Mouse (Mus musculus): Measurements from ENCODE around the gene Slc9a9. TPM values are rescaled to one million over a fixed set of nuclear protein-coding genes. Genes with fewer than 3 reads are reported as not detected.

Slc9a9 gene
- polyA plus RNA-seq, 1 experiment from 2014 or later, result 8.6 TPM

DNA sequence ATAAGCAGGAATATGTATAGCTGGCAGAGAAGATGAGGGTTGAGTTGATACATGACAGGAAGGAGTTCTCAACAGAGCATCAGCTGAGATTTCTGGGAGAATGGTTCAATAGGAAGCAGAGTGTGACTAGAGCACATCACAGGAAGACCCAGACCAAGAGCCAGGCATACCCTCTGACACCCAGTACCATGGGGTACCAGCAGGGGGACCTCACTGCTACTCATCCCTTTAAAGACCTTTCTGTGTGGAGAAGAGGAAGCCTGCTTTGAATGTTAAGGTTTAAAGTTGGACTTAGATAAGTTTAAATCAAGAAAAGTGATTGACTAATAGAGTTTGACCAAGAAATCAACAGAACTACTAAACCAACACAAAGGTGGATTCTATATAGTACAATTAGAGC lies 257.4 kb downstream of the Slc9a9 start:
- Histone ChIP-seq H3K4me2 (replicated peaks) (no peak overlapping the region), H3K36me3 (no peaks in the 10 kb centered on the region), H3K9me3 (no peaks in the 10 kb centered on the region), H3K9ac (no peak overlapping the region), H3K4me1 (no peaks in the 10 kb centered on the region), H3K4me3 (no peak overlapping the region), H3K27me3 (replicated peaks) (no peaks in the 10 kb centered on the region), H3K27ac (no peak overlapping the region)
- no peak for ATAC-seq (ENCODE audit: low FRiP score, low read depth)

DNA sequence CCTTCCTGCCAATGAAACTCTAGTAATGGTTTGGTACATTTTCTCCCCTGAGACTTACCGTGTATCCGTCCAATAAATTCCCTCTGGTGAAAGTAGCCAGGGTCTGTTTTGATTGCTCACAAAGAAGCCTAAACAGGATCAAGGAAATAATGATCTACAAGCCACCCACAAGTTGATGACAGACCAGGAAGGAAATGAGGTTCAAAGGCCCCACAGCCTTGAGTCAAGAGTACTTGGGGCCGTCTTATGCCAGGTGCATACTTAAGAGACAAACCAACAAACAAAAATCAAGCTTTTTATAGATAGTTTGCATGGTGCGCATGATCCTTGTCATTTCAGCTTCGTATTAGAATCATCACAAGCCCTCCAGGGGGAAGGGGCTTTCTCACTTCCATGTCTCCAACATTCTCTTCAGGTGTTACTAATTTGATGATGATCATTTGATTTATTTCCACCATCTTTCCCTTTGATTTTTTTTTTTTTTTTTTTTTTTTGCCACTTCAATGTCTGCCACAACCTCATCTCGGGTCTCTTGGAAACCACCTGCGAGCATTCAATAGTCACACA lies 275.9 kb downstream of the Slc9a9 start:
- Histone ChIP-seq H3K4me3 (no peak overlapping the region), H3K27ac (no peak overlapping the region), H3K9me3 (no peaks in the 10 kb centered on the region), H3K27me3 (replicated peaks) (no peaks in the 10 kb centered on the region), H3K4me2 (replicated peaks) (no peak overlapping the region), H3K36me3 (no peaks in the 10 kb centered on the region), H3K9ac (no peak overlapping the region), H3K4me1 (no peaks in the 10 kb centered on the region)
- 82% methylated on average over 7 of the region's 7 CpGs for WGBS
- no peak for ATAC-seq (ENCODE audit: low FRiP score, low read depth)

DNA sequence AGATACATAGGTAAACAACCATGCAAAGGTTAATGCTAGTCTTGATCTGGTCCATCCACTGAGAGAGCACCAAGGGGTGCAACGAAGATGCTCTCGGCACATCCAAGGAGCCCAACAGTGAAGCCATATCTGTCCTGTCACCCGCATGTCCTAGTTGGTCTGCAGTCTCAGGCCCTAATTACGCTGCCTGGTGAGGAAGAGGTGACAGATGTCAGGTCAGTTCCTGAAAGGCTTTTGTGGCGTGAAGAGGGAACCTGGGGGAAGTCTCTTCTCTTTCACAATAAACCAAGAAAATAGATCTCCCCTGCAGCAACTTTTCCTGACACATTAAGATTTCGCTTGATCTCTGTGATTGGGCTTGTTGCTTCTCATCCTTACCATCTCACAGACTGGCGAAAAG lies 277.5 kb downstream of the Slc9a9 start:
- Histone ChIP-seq H3K4me1 (no peaks in the 10 kb centered on the region), H3K4me3 (no peak overlapping the region), H3K4me2 (replicated peaks) (no peak overlapping the region), H3K9ac (no peak overlapping the region), H3K27me3 (replicated peaks) (no peaks in the 10 kb centered on the region), H3K9me3 (no peaks in the 10 kb centered on the region), H3K36me3 (no peaks in the 10 kb centered on the region), H3K27ac (no peak overlapping the region)
- WGBS, result 80% methylated on average over 7 of the region's 7 CpGs
- ATAC-seq (ENCODE audit: low FRiP score, low read depth), result no peak

- Histone ChIP-seq H3K4me2 (replicated peaks) (no peak overlapping the region), H3K27ac (no peak overlapping the region), H3K9ac (no peak overlapping the region), H3K36me3 (no peaks in the 10 kb centered on the region), H3K4me1 (no peaks in the 10 kb centered on the region), H3K9me3 (no peaks in the 10 kb centered on the region), H3K4me3 (no peak overlapping the region), H3K27me3 (replicated peaks) (no peaks in the 10 kb centered on the region)
- no peak for ATAC-seq (ENCODE audit: low FRiP score, low read depth)
- whole genome bisulfite sequencing, result 84% methylated on average over 3 of the region's 3 CpGs
Observed at GRCm38 (mm10) chr9:94950676-94951075, 281.0 kb downstream of the Slc9a9 start.

DNA sequence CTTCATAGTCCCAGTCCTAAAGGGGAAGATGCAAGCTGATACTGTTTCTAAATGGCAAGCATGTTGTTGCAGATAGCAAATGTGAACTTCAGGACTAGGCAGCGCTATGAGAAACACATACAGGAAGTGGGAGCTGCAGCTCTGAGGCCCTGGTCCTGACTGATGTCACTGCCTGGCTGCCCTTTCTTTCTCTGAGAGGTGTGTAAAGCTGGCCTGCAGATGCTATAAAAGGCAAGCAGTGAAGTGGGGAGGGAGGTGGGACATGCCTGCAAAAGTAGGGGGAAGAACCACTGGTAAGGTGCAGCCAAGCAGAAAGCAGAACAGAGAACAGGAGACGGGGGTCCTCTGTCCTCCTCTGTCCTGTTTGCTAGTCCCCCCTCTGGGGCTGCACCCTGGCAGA lies 285.9 kb downstream of the Slc9a9 start:
- Histone ChIP-seq H3K36me3 (no peaks in the 10 kb centered on the region), H3K27me3 (replicated peaks) (no peaks in the 10 kb centered on the region), H3K27ac (no peak overlapping the region), H3K4me1 (no peaks in the 10 kb centered on the region), H3K4me2 (replicated peaks) (no peak overlapping the region), H3K9me3 (no peaks in the 10 kb centered on the region), H3K9ac (no peak overlapping the region), H3K4me3 (no peak overlapping the region)
- WGBS, result 62% methylated on average over 2 of the region's 2 CpGs
- ATAC-seq (ENCODE audit: low FRiP score, low read depth), result no peak

GRCm38 (mm10) chr9:94958382-94958781 lies 288.7 kb downstream of the Slc9a9 start:
- H3K27me3 ChIP-seq (replicated peaks), result no peaks in the 10 kb centered on the region
- no peak overlapping the region for H3K27ac ChIP-seq
- WGBS, result 71% methylated on average over 2 of the region's 2 CpGs
- no peak overlapping the region for H3K9ac ChIP-seq
- H3K4me1 ChIP-seq, result no peaks in the 10 kb centered on the region
- no peaks in the 10 kb centered on the region for H3K9me3 ChIP-seq
- H3K4me3 ChIP-seq, result no peak overlapping the region
- no peaks in the 10 kb centered on the region for H3K36me3 ChIP-seq
- no peak for ATAC-seq (ENCODE audit: low FRiP score, low read depth)
- H3K4me2 ChIP-seq (replicated peaks), result no peak overlapping the region

GRCm38 (mm10) chr9:94968596-94969120 lies 298.9 kb downstream of the Slc9a9 start:
- no peaks in the 10 kb centered on the region for H3K9me3 ChIP-seq
- H3K36me3 ChIP-seq, result no peaks in the 10 kb centered on the region
- H3K4me1 ChIP-seq, result no peaks in the 10 kb centered on the region
- H3K9ac ChIP-seq, result no peak overlapping the region
- 71% methylated on average over 5 of the region's 5 CpGs for WGBS
- no peak for ATAC-seq (ENCODE audit: low FRiP score, low read depth)
- H3K4me2 ChIP-seq (replicated peaks), result no peak overlapping the region
- H3K27me3 ChIP-seq (replicated peaks), result no peaks in the 10 kb centered on the region
- no peak overlapping the region for H3K27ac ChIP-seq
- no peak overlapping the region for H3K4me3 ChIP-seq

DNA sequence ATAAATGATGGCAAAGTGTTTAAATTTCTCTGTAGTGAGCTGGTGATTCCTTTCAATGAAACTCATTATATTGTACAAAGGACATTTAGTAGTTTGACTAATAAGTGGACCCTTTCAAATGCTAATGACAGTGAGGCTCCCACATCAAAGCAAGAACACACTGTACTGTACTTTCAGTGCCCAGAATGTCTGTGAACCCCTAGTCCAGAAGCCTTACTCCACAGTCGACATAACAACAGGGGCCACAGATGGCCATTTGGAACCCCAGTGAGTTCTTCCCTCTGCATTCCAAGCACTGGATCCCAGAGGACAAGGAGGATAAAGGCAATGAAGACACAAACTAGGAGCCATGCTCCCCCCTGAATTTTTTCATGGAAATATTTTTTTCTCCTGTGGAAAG lies 299.4 kb downstream of the Slc9a9 start:
- no peak for ATAC-seq (ENCODE audit: low FRiP score, low read depth)
- Histone ChIP-seq H3K4me1 (no peaks in the 10 kb centered on the region), H3K27me3 (replicated peaks) (no peaks in the 10 kb centered on the region), H3K4me3 (no peak overlapping the region), H3K36me3 (no peaks in the 10 kb centered on the region), H3K27ac (no peak overlapping the region), H3K9me3 (no peaks in the 10 kb centered on the region), H3K9ac (no peak overlapping the region), H3K4me2 (replicated peaks) (no peak overlapping the region)
- WGBS, result 25% methylated on average over 1 of the region's 1 CpGs

- no peak for ATAC-seq (ENCODE audit: low FRiP score, low read depth)
- H3K4me3 ChIP-seq, result no peak overlapping the region
- H3K4me2 ChIP-seq (replicated peaks), result no peak overlapping the region
- H3K36me3 ChIP-seq, result no peaks in the 10 kb centered on the region
- no peaks in the 10 kb centered on the region for H3K4me1 ChIP-seq
- no peaks in the 10 kb centered on the region for H3K9me3 ChIP-seq
- no peak overlapping the region for H3K9ac ChIP-seq
- no peak overlapping the region for H3K27ac ChIP-seq
- 73% methylated on average over 2 of the region's 2 CpGs for WGBS
- no peaks in the 10 kb centered on the region for H3K27me3 ChIP-seq (replicated peaks)
Observed at GRCm38 (mm10) chr9:94972021-94972420, 302.3 kb downstream of the Slc9a9 start.

GRCm38 (mm10) chr9:94972693-94973092 lies 303.0 kb downstream of the Slc9a9 start:
- 93% methylated on average over 2 of the region's 2 CpGs for WGBS
- no peak overlapping the region for H3K9ac ChIP-seq
- no peaks in the 10 kb centered on the region for H3K9me3 ChIP-seq
- H3K27me3 ChIP-seq (replicated peaks), result no peaks in the 10 kb centered on the region
- H3K36me3 ChIP-seq, result no peaks in the 10 kb centered on the region
- H3K4me1 ChIP-seq, result no peaks in the 10 kb centered on the region
- no peak overlapping the region for H3K27ac ChIP-seq
- no peak overlapping the region for H3K4me3 ChIP-seq
- no peak overlapping the region for H3K4me2 ChIP-seq (replicated peaks)
- no peak for ATAC-seq (ENCODE audit: low FRiP score, low read depth)

DNA sequence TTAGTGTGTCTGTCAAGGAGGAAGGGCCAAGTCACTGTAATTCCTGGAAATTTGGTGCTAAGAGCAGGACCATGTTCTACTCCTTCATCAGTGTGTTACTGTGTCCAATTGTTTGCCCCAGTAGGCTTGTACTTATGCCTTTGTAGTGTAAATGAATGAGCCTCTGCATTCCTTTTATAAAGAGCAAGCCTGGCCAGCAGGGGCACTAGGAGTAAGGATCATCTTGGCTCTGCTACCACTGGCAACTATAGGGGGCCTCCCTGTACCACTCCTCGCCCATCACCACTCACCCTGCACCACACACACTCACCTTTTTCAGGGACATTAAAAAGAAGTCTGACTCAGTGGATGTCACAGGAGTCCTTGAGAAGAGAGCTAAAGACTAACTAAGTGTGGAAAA lies 306.5 kb downstream of the Slc9a9 start:
- no peaks in the 10 kb centered on the region for H3K4me1 ChIP-seq
- no peaks in the 10 kb centered on the region for H3K9me3 ChIP-seq
- ATAC-seq (ENCODE audit: low FRiP score, low read depth), result no peak
- no peak overlapping the region for H3K4me2 ChIP-seq (replicated peaks)
- H3K4me3 ChIP-seq, result no peak overlapping the region
- 84% methylated on average over 1 of the region's 1 CpGs for WGBS
- H3K27me3 ChIP-seq (replicated peaks), result no peaks in the 10 kb centered on the region
- H3K36me3 ChIP-seq, result no peaks in the 10 kb centered on the region
- no peak overlapping the region for H3K9ac ChIP-seq
- no peak overlapping the region for H3K27ac ChIP-seq

- Histone ChIP-seq H3K27ac (no peak overlapping the region), H3K27me3 (replicated peaks) (no peaks in the 10 kb centered on the region), H3K36me3 (no peaks in the 10 kb centered on the region), H3K9ac (no peak overlapping the region), H3K4me2 (replicated peaks) (no peak overlapping the region), H3K4me3 (no peak overlapping the region), H3K4me1 (no peaks in the 10 kb centered on the region), H3K9me3 (no peaks in the 10 kb centered on the region)
- 96% methylated on average over 4 of the region's 4 CpGs for WGBS
- no peak for ATAC-seq (ENCODE audit: low FRiP score, low read depth)
Observed at GRCm38 (mm10) chr9:94993575-94993974, 323.9 kb downstream of the Slc9a9 start.

- Histone ChIP-seq H3K27me3 (replicated peaks) (no peaks in the 10 kb centered on the region), H3K9me3 (no peaks in the 10 kb centered on the region), H3K4me1 (no peaks in the 10 kb centered on the region), H3K4me3 (no peak overlapping the region), H3K9ac (no peak overlapping the region), H3K27ac (no peak overlapping the region), H3K36me3 (no peaks in the 10 kb centered on the region), H3K4me2 (replicated peaks) (no peak overlapping the region)
- 94% methylated on average over 12 of the region's 12 CpGs for WGBS
- no peak for ATAC-seq (ENCODE audit: low FRiP score, low read depth)
Observed at GRCm38 (mm10) chr9:95020136-95020706, 350.5 kb downstream of the Slc9a9 start.
